Mouse (Mus musculus) liver, embryonic 15.5 days (tissue): ENCODE results near the gene H1f0. TPM values are rescaled to one million over a fixed set of nuclear protein-coding genes. Genes with fewer than 3 reads are reported as not detected.
A peak's percentile ranks its signal among the peaks of the same experiment; 100 is the strongest.
"Not testable (repeated sequence)": the region's sequence is repeated elsewhere in the genome, so short reads cannot be mapped to it uniquely, and the experiment has no call there.

ENCODE experiments used
- ATAC-seq: fragments of 200-750 bp; cut with Nextera tagmentation; 2 replicates; pipeline ENCODE4 v1.8.0; 2017; ENCODE audit warnings: moderate number of reproducible peaks, mild to moderate bottlenecking, moderate library complexity; ENCODE audit not compliant: insufficient read depth
- H3K27ac ChIP-seq: fragments of 300-500 bp; sonication (generic); replicated peaks from 2 replicates; pipeline ENCODE4 v1.5.1; 2015; ENCODE audit warnings: mild to moderate bottlenecking, inconsistent platforms
- H3K27me3 ChIP-seq: fragments of 300-500 bp; sonication (generic); 2 replicates; pipeline ENCODE4 v1.6.1; 2015; ENCODE audit warnings: mild to moderate bottlenecking, inconsistent platforms
- H3K36me3 ChIP-seq: fragments of 300-500 bp; sonication (generic); replicated peaks from 2 replicates; pipeline ENCODE4 v1.6.1; 2015; ENCODE audit warnings: moderate library complexity, mild to moderate bottlenecking, inconsistent platforms
- H3K4me1 ChIP-seq: fragments of 300-500 bp; sonication (generic); replicated peaks from 2 replicates; pipeline ENCODE4 v1.6.1; 2015; ENCODE audit warnings: inconsistent platforms
- H3K4me2 ChIP-seq: fragments of 300-500 bp; sonication (generic); 2 replicates; pipeline ENCODE4 v1.6.1; 2015; ENCODE audit warnings: moderate library complexity, mild to moderate bottlenecking, inconsistent platforms
- H3K4me3 ChIP-seq: fragments of 300-500 bp; sonication (generic); replicated peaks from 2 replicates; pipeline ENCODE4 v1.5.1; 2015; ENCODE audit warnings: mild to moderate bottlenecking, inconsistent platforms
- H3K9ac ChIP-seq: fragments of 300-500 bp; sonication (generic); 2 replicates; pipeline ENCODE4 v1.6.1; 2015; ENCODE audit warnings: moderate library complexity, mild to moderate bottlenecking, inconsistent platforms
- H3K9me3 ChIP-seq: fragments of 300-500 bp; sonication (generic); replicated peaks from 2 replicates; pipeline ENCODE4 v1.6.1; 2016; ENCODE audit warnings: inconsistent platforms
- WGBS: fragments of 180-500 bp; shearing (Covaris S2); methylation state at CpG from one replicate; pipeline ENCODE4 v1.1.7; 2015; ENCODE audit warnings: mixed read lengths; ENCODE audit not compliant: insufficient replicate concordance; 5-methylcytosine and 5-hydroxymethylcytosine counted together
- polyA plus RNA-seq: library from polyadenylated mRNA; unstranded; fragments of >200 nt; fragmentation: Nextera tagmentation; extraction: Ambion mirVana; gene quantifications from 2 replicates; pipeline ENCODE4 v1.2.1, GENCODE M21; 2015

Gene H1f0
- polyA plus RNA-seq, 1 experiment from 2014 or later: 121 TPM

GRCm38 (mm10) chr15:79026511-79027290 lies 1.5 kb upstream of the H1f0 start:
- Histone ChIP-seq H3K9me3 (no peaks in the 10 kb centered on the region), H3K4me1 (peaks cover 57% of the 10 kb centered on the region), H3K27ac (peak overlapping the region; percentile 72), H3K36me3 (no peaks in the 10 kb centered on the region), H3K4me2 (peak overlapping the region; percentile 81), H3K9ac (no peak overlapping the region; the same call in 1 of the 2 replicates), H3K4me3 (peak overlapping the region; percentile 65), H3K27me3 (peaks cover 80% of the 10 kb centered on the region)
- 54% methylated on average over 14 of the region's 14 CpGs for WGBS
- ATAC-seq: no peak

DNA sequence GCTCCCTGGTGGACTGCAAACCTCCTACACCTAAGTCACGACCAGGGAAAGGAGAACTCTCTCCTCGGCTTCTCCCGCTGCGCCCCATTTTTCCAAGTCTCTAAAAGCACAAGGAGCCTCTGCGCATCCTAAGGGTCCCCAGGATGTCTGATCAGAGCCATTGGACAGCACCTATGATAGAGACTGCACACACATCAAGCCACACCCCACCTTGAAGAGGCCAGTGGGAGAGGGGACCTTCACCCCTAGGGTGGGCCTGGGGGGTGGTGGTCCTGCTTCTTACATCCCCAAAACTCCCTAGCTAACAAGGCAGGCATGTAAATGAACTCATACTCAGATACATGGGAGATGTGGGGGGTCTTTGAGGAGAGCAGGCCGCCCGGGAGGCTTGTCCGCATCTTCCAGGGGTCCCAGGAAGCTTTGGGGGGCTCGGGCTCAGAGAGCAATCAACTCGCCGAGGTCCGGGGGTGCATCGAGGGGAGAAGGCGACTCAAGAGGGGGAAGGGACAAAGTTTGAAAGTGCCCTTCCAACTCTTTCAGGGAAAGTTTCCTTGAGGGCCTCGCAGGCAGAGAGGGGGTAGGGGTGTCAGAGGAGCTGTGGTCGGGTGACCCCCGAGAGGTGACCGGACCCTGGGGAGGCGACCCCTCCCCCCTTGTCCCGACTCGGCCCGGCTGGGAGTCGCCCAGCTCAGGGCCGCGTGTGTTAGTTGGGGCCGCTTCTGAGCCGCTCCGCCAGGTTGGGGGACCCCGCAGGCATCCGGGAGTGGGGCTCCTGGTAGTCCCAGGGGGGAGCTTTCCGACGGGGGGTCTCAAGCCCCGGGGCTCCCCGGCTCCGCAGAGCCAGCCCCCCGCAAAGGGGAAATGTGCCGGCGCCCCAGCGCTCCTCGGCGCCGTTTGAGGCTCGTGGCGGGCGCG lies 702 bp upstream of the H1f0 start:
- peaks cover 58% of the 10 kb centered on the region for H3K4me1 ChIP-seq
- H3K4me3 ChIP-seq: peak overlapping the region; percentile 65
- peak overlapping the region; percentile 72 for H3K27ac ChIP-seq
- WGBS: 5% methylated on average over 44 of the region's 46 CpGs
- no peaks in the 10 kb centered on the region for H3K36me3 ChIP-seq
- peak overlapping the region; percentile 81 for H3K4me2 ChIP-seq
- peaks cover 88% of the 10 kb centered on the region for H3K27me3 ChIP-seq
- H3K9ac ChIP-seq: peak overlapping the region; percentile 73
- no peaks in the 10 kb centered on the region for H3K9me3 ChIP-seq
- ATAC-seq: no peak

GRCm38 (mm10) chr15:79028823-79029484 lies 704 bp downstream of the H1f0 start:
- whole genome bisulfite sequencing: 24% methylated on average over 16 of the region's 16 CpGs
- ATAC-seq: no peak
- Histone ChIP-seq H3K36me3 (no peaks in the 10 kb centered on the region), H3K9me3 (no peaks in the 10 kb centered on the region), H3K4me3 (peak overlapping the region; percentile 65), H3K4me1 (peaks cover 55% of the 10 kb centered on the region), H3K27me3 (peaks cover 85% of the 10 kb centered on the region), H3K4me2 (peak overlapping the region; percentile 81), H3K27ac (peak overlapping the region; percentile 72), H3K9ac (peak overlapping the region; percentile 73)

DNA sequence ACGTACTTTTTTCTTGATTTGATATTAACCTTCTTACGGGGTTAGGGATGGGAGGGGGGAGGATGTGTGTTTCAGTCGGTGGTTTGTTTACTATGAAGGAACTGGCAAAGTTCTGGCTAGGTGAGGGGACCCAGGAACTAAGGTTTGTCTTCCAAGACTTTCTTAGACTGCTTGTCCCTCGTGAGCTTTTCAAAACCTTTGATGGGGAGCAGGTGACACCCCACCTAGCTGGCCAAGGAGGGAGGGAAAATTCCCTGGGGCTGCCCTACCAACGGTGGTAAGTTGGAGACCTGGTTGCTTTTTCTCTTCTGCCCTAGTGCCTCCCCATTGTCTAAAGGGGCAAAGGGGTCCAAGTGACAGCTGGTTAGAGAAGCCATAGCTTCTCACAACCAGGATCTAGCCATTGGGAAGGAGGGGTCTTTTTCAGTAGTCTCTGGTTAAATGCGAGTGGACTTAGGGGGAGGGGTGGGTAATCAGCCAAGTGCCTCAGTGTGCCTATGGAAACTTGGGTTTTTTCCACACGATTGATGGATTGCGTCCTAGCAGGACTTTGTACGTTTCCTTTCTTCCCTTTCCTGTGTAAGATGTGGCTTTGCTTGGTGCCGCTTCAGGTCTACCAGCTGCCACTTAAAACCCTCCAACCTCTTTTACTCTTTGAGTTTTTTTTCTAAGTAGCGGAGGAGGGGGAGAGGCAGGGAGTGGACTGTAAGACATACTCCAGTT lies 1.4 kb downstream of the H1f0 start:
- H3K27ac ChIP-seq: peak overlapping the region; percentile 41; the same call in 1 of the 2 replicates
- H3K36me3 ChIP-seq: no peaks in the 10 kb centered on the region
- H3K4me2 ChIP-seq: peak overlapping the region; percentile 81
- WGBS: 9% methylated on average over 11 of the region's 11 CpGs
- H3K27me3 ChIP-seq: peaks cover 80% of the 10 kb centered on the region
- no peak for ATAC-seq
- peaks cover 55% of the 10 kb centered on the region for H3K4me1 ChIP-seq
- peak overlapping the region; percentile 18; the same call in 1 of the 2 replicates for H3K9ac ChIP-seq
- no peaks in the 10 kb centered on the region for H3K9me3 ChIP-seq
- H3K4me3 ChIP-seq: peak overlapping the region; percentile 65

DNA sequence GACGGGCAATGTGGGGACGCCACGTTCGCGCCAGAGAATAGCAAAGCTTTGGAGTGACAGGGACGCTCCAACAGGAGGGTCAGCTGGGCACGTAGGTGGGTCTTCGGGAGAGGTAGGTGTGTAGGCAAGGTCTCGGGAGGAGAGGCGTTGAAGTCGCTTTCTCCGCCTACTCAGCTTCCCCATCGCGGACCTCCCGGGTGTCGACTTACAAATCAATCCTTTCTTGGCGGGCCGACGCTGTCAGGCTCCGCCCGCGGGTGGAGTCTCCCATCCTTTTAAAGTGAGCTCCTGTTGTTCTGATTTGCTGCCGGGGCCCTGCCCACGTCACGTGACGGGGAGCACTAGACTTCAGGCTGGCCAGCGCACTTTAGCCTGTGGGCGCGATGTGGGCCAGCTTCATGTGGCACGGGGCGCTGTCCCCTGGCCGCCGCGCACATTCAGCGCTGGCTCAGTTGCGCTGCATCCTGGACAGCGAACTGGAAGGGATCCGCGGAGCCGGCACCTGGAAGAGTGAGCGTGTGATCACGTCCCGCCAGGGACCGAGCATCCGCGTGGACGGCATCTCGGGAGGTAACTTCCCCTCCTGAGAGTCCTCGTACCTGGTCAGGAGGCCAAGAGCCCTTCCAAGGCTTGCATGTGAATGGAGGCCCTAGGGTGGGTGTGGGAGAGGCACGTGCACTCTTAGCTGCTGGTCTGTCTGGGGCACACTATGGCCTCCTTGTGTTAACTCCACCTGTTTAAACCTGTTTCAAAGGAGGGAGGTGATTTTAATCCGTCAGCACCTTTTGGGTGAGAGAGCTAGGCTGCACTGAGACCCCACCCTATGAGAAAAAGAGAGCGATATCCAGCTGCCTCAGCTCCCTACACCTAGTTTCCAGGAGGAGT lies 2.5 kb downstream of the H1f0 start:
- Histone ChIP-seq H3K27ac (peak overlapping the region; percentile 67), H3K4me1 (peaks cover 48% of the 10 kb centered on the region), H3K4me3 (peak overlapping the region; percentile 65), H3K36me3 (no peaks in the 10 kb centered on the region), H3K4me2 (peak overlapping the region; percentile 81), H3K9me3 (no peaks in the 10 kb centered on the region), H3K9ac (peak overlapping the region; percentile 32), H3K27me3 (peaks cover 69% of the 10 kb centered on the region)
- WGBS: 2% methylated on average over 52 of the region's 52 CpGs
- peak; percentile 69 for ATAC-seq

- WGBS: 61% methylated on average over 5 of the region's 5 CpGs
- peaks cover 44% of the 10 kb centered on the region for H3K4me1 ChIP-seq
- not testable (repeated sequence) for H3K27ac ChIP-seq, H3K4me2 ChIP-seq, ATAC-seq, H3K4me3 ChIP-seq, H3K9ac ChIP-seq, H3K9me3 ChIP-seq, H3K36me3 ChIP-seq
- peaks cover 58% of the 10 kb centered on the region for H3K27me3 ChIP-seq
Observed at GRCm38 (mm10) chr15:79031908-79032307, 3.7 kb downstream of the H1f0 start.

GRCm38 (mm10) chr15:79037913-79038328 lies 9.7 kb downstream of the H1f0 start:
- 0 out of 2 replicates have a peak overlapping the region, but pooled peaks have one; percentile 9 for H3K27ac ChIP-seq

DNA sequence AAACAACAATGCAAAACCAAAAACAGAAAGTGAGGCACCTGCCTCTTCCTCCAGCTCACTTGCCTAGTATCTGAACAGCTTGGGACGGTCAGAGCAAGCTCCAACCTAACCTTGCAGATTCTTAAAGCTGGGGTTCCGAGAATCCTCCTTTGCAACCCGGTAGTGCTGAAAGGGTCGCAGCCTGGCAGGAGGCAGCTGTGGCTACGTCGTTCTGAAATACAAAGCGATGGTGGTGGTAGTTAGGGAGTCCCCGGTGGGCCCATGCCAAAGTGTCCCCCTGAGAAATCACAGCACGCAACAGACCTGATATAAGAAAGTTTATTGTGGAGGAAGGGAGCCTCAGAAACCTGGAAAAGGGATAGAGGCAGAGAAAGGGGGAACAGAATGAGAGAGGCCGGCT lies 10.1 kb downstream of the H1f0 start:
- no peaks in the 10 kb centered on the region for H3K9me3 ChIP-seq
- H3K9ac ChIP-seq: no peak overlapping the region
- H3K4me2 ChIP-seq: peak overlapping the region; percentile 71
- no peak overlapping the region for H3K4me3 ChIP-seq
- peaks cover 44% of the 10 kb centered on the region for H3K27me3 ChIP-seq
- peaks cover 57% of the 10 kb centered on the region for H3K4me1 ChIP-seq
- WGBS: 65% methylated on average over 10 of the region's 10 CpGs
- H3K36me3 ChIP-seq: no peaks in the 10 kb centered on the region
- 0 out of 2 replicates have a peak overlapping the region, but pooled peaks have one; percentile 9 for H3K27ac ChIP-seq
- ATAC-seq: no peak

More at GRCm38 (mm10) chr15:79037913-79038328, 9.7 kb downstream of the H1f0 start:
- peak overlapping the region; percentile 15; the same call in 1 of the 2 replicates for H3K9ac ChIP-seq
- no peaks in the 10 kb centered on the region for H3K36me3 ChIP-seq
- H3K4me3 ChIP-seq: peak overlapping the region; percentile 34
- peak overlapping the region; percentile 71 for H3K4me2 ChIP-seq
- peaks cover 53% of the 10 kb centered on the region for H3K4me1 ChIP-seq
- WGBS: 5% methylated on average over 14 of the region's 14 CpGs
- no peaks in the 10 kb centered on the region for H3K9me3 ChIP-seq
- H3K27me3 ChIP-seq: peaks cover 39% of the 10 kb centered on the region
- ATAC-seq: no peak

- Histone ChIP-seq H3K9ac (no peak overlapping the region), H3K27me3 (peaks cover 49% of the 10 kb centered on the region), H3K4me3 (no peak overlapping the region), H3K36me3 (no peaks in the 10 kb centered on the region), H3K27ac (0 out of 2 replicates have a peak overlapping the region, but pooled peaks have one; percentile 9), H3K4me1 (peaks cover 62% of the 10 kb centered on the region), H3K4me2 (no peak overlapping the region; the same call in 1 of the 2 replicates), H3K9me3 (no peaks in the 10 kb centered on the region)
- WGBS: 14% methylated on average over 7 of the region's 7 CpGs
- ATAC-seq: peak; percentile 73
Observed at GRCm38 (mm10) chr15:79038853-79039252, 10.6 kb downstream of the H1f0 start.
